ENCODE assay signal across 15 mouse cellular contexts in genomic region chr6:107557806-107558205, GRCm38 (mm10).
"Had no signal": no experiment of that assay in that cellular context is flagged by ENCODE, and none has a peak within 500 bp of the region (broad histone marks: within the 10 kb centered on the region; RNA-seq: fewer than 3 reads in every experiment).

No protein-coding gene starts in this region.

- H3K9ac ChIP-seq: limb, embryonic 15.5 days; liver, embryonic 15.5 days; lung, embryonic 15.5 days; neural tube, embryonic 12.5 days had no signal

- H3K27ac ChIP-seq: kidney, postnatal 0 days; limb, embryonic 15.5 days; liver, embryonic 15.5 days; lung, embryonic 15.5 days; neural tube, embryonic 12.5 days had no signal

- H3K27me3 ChIP-seq: limb, embryonic 15.5 days; liver, embryonic 15.5 days; lung, embryonic 15.5 days; megakaryocyte, embryonic 14.5 days; neural tube, embryonic 12.5 days had no signal

- H3K4me1 ChIP-seq: limb, embryonic 15.5 days; liver, embryonic 15.5 days; lung, embryonic 15.5 days; megakaryocyte, embryonic 14.5 days had no signal

- H3K36me3 ChIP-seq: limb, embryonic 15.5 days; liver, embryonic 15.5 days; lung, embryonic 15.5 days; neural tube, embryonic 12.5 days had no signal

- H3K4me3 ChIP-seq: limb, embryonic 15.5 days; liver, embryonic 15.5 days; lung, embryonic 15.5 days; megakaryocyte, embryonic 14.5 days; neural tube, embryonic 12.5 days had no signal

- H3K9me3 ChIP-seq: limb, embryonic 15.5 days; liver, embryonic 15.5 days; lung, embryonic 15.5 days; megakaryocyte, embryonic 14.5 days; neural tube, embryonic 12.5 days had no signal

- DNase-seq: kidney, adult 2 months; kidney, postnatal 25 days; lung, adult 18-20 months; lung, postnatal 10 days; lung, postnatal 36 days; thymus, adult 18-20 months; thymus, postnatal 36 days had no signal

- H3K4me2 ChIP-seq: limb, embryonic 15.5 days; liver, embryonic 11.5 days; liver, embryonic 15.5 days; lung, embryonic 15.5 days; midbrain, embryonic 11.5 days; neural tube, embryonic 12.5 days had no signal
